Mouse (Mus musculus) testis, adult 2 months (tissue): ENCODE measurements around the gene Bnip1. TPM values are rescaled to one million over a fixed set of nuclear protein-coding genes. Genes with fewer than 3 reads are reported as not detected.

Experiments used
- H3K27ac ChIP-seq: fragments of 200-500 bp; 2 replicates; pipeline ENCODE4 v1.5.1; 2012; ENCODE audit warnings: low read depth, low read length; ENCODE audit not compliant: control insufficient read depth, insufficient read depth
- H3K27me3 ChIP-seq: fragments of 200-500 bp; 2 replicates; pipeline ENCODE4 v1.6.1; 2012; ENCODE audit warnings: mild to moderate bottlenecking, low read length, moderate library complexity; ENCODE audit not compliant: control insufficient read depth, insufficient read depth
- H3K36me3 ChIP-seq: fragments of 200-500 bp; 2 replicates; pipeline ENCODE4 v1.6.1; 2012; ENCODE audit warnings: mild to moderate bottlenecking, low read length; ENCODE audit not compliant: control insufficient read depth, insufficient read depth
- H3K4me1 ChIP-seq: fragments of 200-500 bp; 2 replicates; pipeline ENCODE4 v1.6.1; 2012; ENCODE audit warnings: low read length; ENCODE audit not compliant: control insufficient read depth, insufficient read depth
- H3K4me3 ChIP-seq: fragments of 200-500 bp; 2 replicates; pipeline ENCODE4 v1.5.1; 2012; ENCODE audit warnings: low read depth, mild to moderate bottlenecking, low read length, moderate library complexity, mixed read lengths; ENCODE audit not compliant: control insufficient read depth
- CTCF ChIP-seq: fragments of 200-500 bp; IDR thresholded peaks from 2 replicates; pipeline ENCODE4 v1.5.1; 2012; ENCODE audit warnings: low read depth, mild to moderate bottlenecking, inconsistent platforms, low read length, moderate library complexity; ENCODE audit not compliant: control insufficient read depth, insufficient read depth, insufficient replicate concordance
- POLR2A ChIP-seq: fragments of 200-500 bp; IDR thresholded peaks from 2 replicates; pipeline ENCODE4 v1.6.1; 2012; ENCODE audit warnings: low read depth, mild to moderate bottlenecking, inconsistent platforms, low read length, moderate library complexity; ENCODE audit not compliant: control insufficient read depth
- polyA plus RNA-seq: library from polyadenylated mRNA; depleted of rRNA; stranded (reverse); fragments of >200 nt; gene quantifications from 2 replicates; pipeline ENCODE4 v1.2.3, GENCODE M21; 2012

Gene Bnip1
- polyA plus RNA-seq, 1 experiment = 25.1 TPM

- H3K36me3 ChIP-seq = no peaks in the 10 kb centered on the region
- H3K27ac ChIP-seq = no peak overlapping the region
- TF ChIP-seq CTCF (no peak), POLR2A (no peak)
- no peaks in the 10 kb centered on the region for H3K4me1 ChIP-seq
- H3K4me3 ChIP-seq = no peak overlapping the region
- H3K27me3 ChIP-seq = no peaks in the 10 kb centered on the region
Measured at GRCm38 (mm10) chr17:26816810-26817209, 35.9 kb downstream of the Bnip1 start.

- H3K27ac ChIP-seq = no peak overlapping the region
- no peak overlapping the region for H3K4me3 ChIP-seq
- TF ChIP-seq POLR2A (no peak), CTCF (no peak)
Measured at GRCm38 (mm10) chr17:26817776-26818175, 36.9 kb downstream of the Bnip1 start.

GRCm38 (mm10) chr17:26826131-26826530 lies 45.3 kb downstream of the Bnip1 start:
- no peak overlapping the region for H3K4me3 ChIP-seq
- no peak overlapping the region for H3K27ac ChIP-seq
- no peaks in the 10 kb centered on the region for H3K36me3 ChIP-seq
- TF ChIP-seq CTCF = no peak
- no peak for TF ChIP-seq POLR2A
- H3K4me1 ChIP-seq = no peaks in the 10 kb centered on the region
- no peaks in the 10 kb centered on the region for H3K27me3 ChIP-seq

More at GRCm38 (mm10) chr17:26817776-26818175, 36.9 kb downstream of the Bnip1 start:
- H3K4me1 ChIP-seq = no peaks in the 10 kb centered on the region
- no peaks in the 10 kb centered on the region for H3K27me3 ChIP-seq
- no peaks in the 10 kb centered on the region for H3K36me3 ChIP-seq

DNA sequence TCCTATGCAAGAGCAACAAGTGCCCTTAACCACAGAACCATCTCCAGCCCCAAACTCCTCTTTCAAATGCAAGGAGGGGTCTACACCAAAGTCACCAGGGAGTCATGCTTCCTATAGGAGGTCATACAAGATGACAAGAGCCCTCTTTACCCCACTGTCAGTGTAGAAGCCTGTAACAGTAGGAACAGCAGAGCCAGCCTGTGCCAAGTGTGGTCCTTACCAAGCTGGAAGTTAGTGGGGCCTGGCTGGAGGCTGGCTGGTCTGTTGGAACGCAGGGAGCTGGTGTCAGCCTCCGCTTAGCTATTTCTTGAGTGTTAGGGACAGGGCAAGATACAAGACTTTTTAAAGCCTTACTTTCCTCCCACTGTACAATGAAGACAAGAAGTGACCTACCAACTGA lies 52.9 kb downstream of the Bnip1 start:
- no peak overlapping the region for H3K4me3 ChIP-seq
- TF ChIP-seq POLR2A (no peak), CTCF (no peak)
- H3K27ac ChIP-seq = no peak overlapping the region
- no peaks in the 10 kb centered on the region for H3K4me1 ChIP-seq
- H3K36me3 ChIP-seq = no peaks in the 10 kb centered on the region
- H3K27me3 ChIP-seq = no peaks in the 10 kb centered on the region; the same call in 1 of the 2 replicates

DNA sequence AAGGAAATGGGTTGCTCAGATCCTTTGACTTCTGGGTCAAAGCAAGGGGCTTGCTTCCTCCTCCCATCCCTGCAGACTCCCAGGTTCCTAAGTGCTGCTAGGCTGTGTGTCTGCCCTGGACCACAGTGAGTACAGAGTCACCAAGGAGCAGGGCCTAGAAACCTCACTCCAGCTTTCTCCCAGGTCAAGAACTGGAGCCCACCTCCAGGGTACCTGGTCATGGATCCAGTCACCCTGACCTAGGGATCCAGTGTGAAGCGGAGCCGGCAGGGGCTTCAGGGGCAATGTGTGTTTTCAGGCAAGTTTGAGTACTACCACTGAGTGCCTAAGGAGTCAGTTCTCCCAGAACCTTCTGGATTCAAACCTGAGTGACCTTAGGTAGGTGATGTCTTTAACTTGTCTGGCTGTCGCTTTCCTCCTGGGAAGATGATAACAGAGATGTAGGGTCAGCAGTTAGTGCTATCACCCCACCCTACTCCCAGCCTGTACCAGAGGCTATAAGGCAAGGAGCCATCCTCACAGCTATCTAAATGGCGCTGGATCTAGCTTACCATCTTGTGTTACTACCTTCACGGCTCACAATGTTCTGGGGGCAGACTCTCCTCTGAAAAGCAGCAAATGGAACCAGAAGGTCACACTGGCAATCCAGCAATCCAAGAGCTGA lies 53.6 kb downstream of the Bnip1 start:
- Histone ChIP-seq H3K27me3 (peaks cover 1% of the 10 kb centered on the region; the same call in 1 of the 2 replicates), H3K4me1 (peaks cover 1% of the 10 kb centered on the region), H3K4me3 (no peak overlapping the region), H3K27ac (no peak overlapping the region), H3K36me3 (no peaks in the 10 kb centered on the region)
- TF ChIP-seq POLR2A (no peak), CTCF (no peak)

- Histone ChIP-seq H3K27me3 (peaks cover 4% of the 10 kb centered on the region; the same call in 1 of the 2 replicates), H3K4me1 (peaks cover 4% of the 10 kb centered on the region)
- TF ChIP-seq CTCF (no peak), POLR2A (no peak)
Measured at GRCm38 (mm10) chr17:26834966-26835755, 54.3 kb downstream of the Bnip1 start.

DNA sequence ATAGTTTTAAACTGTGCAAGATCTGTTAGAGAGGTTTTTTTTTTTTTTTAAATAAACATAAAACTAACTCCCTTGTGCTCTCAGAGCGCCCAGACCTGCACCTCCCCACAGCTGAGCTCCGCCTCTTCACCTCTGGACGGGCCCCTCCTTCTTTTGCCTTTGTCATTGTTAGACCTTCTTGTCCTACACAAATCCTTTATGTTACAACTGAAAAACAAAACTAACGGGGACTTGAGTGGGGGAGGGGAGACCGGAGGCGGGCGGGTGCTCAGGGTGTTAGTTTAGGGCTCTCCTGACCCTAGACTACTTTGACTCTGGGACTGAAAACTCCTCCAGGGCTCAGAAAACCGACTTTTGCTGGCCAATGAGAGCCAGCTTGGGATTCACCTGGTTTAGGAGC lies 55.1 kb downstream of the Bnip1 start:
- Histone ChIP-seq H3K36me3 (no peaks in the 10 kb centered on the region), H3K4me3 (no peak overlapping the region), H3K4me1 (peaks cover 7% of the 10 kb centered on the region), H3K27me3 (peaks cover 4% of the 10 kb centered on the region; the same call in 1 of the 2 replicates), H3K27ac (no peak overlapping the region)
- TF ChIP-seq CTCF (no peak), POLR2A (no peak)

More at GRCm38 (mm10) chr17:26834966-26835755, 54.3 kb downstream of the Bnip1 start:
- Histone ChIP-seq H3K36me3 (no peaks in the 10 kb centered on the region), H3K27ac (no peak overlapping the region), H3K4me3 (no peak overlapping the region)
